Mouse (Mus musculus) spleen, embryonic (tissue): ENCODE data around the gene Tle3.

Experiments
- CTCF ChIA-PET: fragments of 350-600 bp; sonication (Branson Sonifier 250); formaldehyde crosslinking; loops from one replicate; lab custom pipeline; 2022; lab: Charles Lee

Tle3 gene

DNA sequence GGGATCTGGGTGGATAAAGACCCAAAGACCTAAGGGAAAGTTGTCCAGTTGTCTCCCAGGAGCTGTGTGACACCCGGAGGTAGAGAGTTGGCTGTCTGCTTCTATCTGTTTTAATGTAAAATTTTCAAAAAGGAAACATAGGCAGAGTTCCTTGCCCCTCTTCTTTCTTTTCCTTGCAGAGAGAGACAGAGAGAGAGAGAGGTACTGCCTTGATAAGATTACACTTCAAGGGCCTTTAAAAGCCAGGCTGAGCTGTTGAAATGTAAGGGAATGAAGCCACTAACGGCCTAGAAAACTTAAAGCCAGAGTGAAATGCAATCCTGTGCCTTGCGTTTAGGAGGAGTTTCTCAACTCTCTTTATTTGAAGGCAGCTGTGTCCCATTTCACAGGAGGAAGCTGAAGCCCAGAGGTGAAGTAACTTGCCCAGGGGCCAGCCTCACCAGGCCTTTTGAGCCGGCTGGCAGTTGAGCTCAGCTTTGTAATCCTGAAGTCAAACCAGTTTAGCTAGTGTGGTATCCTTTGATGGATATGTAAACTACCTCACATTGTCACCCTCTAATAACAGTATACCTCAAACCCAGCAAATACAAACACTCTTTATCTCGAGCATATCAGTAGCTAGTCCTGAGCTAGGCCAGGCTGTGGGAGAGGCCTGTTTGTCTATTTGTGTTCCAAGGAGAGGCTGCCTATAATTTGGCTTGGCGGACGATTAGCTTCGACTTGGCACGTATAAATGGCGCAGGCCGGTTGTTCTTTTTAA is 3.8 kb downstream of the Tle3 start:
- CTCF ChIA-PET = no interaction called here

DNA sequence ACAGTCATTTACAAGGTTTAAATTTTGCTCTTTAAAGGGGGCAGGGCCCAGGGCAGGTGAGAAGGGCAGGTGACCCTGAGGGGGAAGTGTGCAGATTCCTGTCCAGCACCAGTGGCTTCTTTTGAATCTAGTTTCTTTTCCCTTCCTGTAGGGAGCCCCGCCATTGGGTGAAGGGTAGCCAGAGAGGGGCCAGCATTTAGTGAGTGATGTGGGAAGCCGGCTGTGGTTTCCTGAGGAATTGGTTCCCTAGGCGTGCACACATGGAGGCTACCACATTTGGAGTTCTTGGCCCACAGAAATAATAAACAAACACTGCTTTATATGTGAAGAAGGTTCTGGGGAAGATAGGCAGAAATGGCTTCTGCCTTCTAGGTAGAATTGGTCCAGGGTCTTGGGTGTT is 4.5 kb downstream of the Tle3 start:
- CTCF ChIA-PET = no interaction called here

- CTCF ChIA-PET = interaction anchor here (0.9 kb wide), 1 partner anchor 10 kb away, joined by 7 read pairs; no protein-coding TSS in a partner anchor
Observed at GRCm38 (mm10) chr9:61377706-61378479, 5.7 kb downstream of the Tle3 start.

DNA sequence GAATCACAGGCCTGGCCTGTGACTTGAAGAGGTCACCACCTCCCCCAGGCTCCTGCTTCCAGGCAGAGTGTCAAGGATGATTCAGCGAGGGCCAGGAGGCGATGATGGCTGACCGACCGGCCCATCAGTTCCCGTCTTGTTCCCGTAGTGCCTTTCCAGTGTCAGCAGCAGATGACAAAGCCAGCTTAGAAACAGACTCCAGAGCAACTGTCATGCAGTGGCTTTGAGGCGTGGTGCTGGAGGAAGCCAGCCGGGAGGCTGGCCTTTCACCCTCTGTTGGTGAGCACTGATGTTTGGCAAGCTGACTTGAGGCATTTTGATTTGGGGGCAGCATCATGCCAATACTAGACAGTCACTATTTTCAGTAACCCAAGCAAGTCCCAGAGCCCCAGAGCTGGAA is 6.3 kb downstream of the Tle3 start:
- CTCF ChIA-PET = interaction anchor here (0.9 to 1.3 kb wide), 2 partner anchors 9 to 452 kb away, joined by 3 to 7 read pairs; no protein-coding TSS in a partner anchor

DNA sequence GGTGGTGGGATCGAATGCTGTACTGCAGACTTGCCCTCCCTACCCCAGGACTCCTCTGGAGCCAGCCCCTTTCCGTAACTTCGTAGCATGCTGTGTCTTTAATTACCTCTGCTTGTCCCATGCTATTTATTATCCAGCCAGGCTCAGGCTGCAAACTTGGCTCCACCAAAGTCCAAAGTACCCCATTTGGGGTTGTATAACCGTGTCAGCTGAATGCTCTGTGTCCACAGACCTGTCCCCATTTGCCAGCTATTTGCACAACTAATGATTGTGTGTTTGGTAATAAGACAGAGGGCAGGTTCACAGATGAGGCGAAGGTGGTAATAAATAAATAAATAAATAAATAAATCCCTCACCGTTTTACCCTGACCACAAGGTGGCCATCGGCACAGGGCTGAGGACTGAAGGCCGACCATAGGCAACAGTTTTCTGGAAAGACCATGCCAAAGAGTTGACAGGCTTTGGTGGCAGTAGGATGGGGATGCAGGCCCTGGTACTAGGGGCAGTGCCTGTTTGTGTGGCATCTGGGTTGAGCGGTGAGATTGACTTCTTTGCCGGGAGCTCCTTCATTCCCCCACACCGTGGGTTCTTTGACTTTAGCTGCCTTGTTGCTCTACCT is 7.0 kb downstream of the Tle3 start:
- CTCF ChIA-PET = interaction anchor here (0.8 to 1.3 kb wide), 4 partner anchors 9 to 451 kb away, joined by 3 to 8 read pairs (median 5); no protein-coding TSS in a partner anchor

- CTCF ChIA-PET = interaction anchor here (1.1 kb wide), 1 partner anchor 313 kb away, joined by 3 read pairs; no protein-coding TSS in a partner anchor
Observed at GRCm38 (mm10) chr9:61380258-61381062, 8.3 kb downstream of the Tle3 start.

- CTCF ChIA-PET = no interaction called here
Observed at GRCm38 (mm10) chr9:61381063-61381408, 8.9 kb downstream of the Tle3 start.

DNA sequence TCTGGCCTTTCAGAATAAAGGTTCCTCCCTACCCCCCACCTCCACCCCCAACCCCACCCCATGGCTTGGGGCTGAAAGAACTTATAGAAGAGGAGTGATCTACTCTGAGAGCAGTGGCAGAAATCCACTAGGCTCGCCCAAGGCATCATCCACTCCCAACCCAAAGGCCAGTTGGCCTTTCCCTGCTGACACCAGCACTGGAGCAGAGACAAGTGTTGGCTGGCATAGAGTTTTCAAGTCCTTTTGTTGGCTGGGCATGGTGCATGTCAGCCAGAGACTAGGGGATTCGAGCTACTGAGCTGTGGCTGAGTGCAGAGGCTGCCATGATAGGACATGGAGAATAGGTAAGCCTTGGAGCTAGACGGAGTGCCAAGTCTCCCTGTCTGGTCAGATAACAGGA is 9.3 kb downstream of the Tle3 start:
- CTCF ChIA-PET = interaction anchor here (0.7 kb wide), 1 partner anchor 603 kb away, joined by 7 read pairs; no protein-coding TSS in a partner anchor

DNA sequence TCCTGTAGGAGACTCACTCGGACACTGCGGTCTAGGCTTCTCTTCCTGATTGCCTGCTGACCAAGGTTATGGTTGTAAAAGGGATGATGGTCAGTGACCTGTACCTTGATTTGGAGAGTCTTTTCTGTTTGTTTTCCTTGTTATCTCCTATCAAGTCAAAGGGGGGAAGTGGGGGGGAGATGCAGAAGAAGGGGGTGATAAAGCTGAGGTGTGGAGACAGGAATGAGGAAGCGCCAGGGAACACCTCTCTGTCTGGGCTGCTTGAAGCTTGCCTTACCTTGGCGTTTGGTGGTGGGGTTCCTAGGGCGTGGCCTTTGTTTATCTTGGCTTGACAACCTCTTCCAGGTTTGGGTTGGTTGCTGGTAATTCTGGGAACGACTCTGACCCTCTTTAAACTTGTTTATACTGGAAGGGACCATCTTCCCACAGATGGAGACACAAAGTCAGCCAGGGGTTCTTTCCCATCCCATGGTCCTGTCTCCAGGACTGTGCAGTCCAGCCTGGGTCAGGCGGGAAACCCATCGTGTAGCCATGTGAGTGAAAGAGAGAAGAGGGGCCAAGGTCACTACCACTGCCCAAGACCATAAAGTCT is 10.5 kb downstream of the Tle3 start:
- CTCF ChIA-PET = interaction anchor here (0.7 to 1.0 kb wide), 3 partner anchors 8 to 319 kb away, joined by 3 read pairs; no protein-coding TSS in a partner anchor

GRCm38 (mm10) chr9:61384101-61384500 is 11.9 kb downstream of the Tle3 start:
- CTCF ChIA-PET = no interaction called here

GRCm38 (mm10) chr9:61384646-61385443 is 12.7 kb downstream of the Tle3 start:
- CTCF ChIA-PET = no interaction called here

- CTCF ChIA-PET = interaction anchor here (0.6 kb wide), 1 partner anchor 309 kb away, joined by 4 read pairs; no protein-coding TSS in a partner anchor
Observed at GRCm38 (mm10) chr9:61385753-61386152, 13.6 kb downstream of the Tle3 start.

DNA sequence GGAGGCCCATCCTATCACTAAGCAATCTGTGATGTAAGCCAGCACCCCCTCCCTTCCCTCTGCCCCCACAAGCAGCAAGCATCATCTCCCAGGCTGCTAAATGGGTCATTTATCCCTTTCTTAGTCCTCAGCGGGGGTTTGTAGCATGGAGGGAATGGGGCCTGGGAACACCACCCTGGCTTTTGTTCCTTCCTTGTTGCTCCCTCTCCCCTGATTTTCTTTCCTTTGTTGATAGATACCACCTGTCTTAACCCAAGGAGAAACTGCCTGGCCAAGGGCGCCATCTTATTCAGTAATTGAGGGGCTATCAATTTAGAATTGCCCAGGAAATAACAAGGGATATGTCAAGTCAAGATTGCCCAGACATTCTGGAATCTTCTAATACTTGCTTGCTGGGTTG is 14.1 kb downstream of the Tle3 start:
- CTCF ChIA-PET = no interaction called here

- CTCF ChIA-PET = interaction anchor here (0.6 kb wide), 2 partner anchors 9 to 19 kb away, joined by 3 to 7 read pairs; no protein-coding TSS in a partner anchor
Observed at GRCm38 (mm10) chr9:61387797-61388196, 15.6 kb downstream of the Tle3 start.

GRCm38 (mm10) chr9:61388214-61388613 is 16.0 kb downstream of the Tle3 start:
- CTCF ChIA-PET = interaction anchor here (0.6 kb wide), 2 partner anchors 10 to 19 kb away, joined by 3 to 7 read pairs; no protein-coding TSS in a partner anchor

GRCm38 (mm10) chr9:61388689-61389403 is 16.7 kb downstream of the Tle3 start:
- CTCF ChIA-PET = interaction anchor here (0.6 kb wide), 1 partner anchor 20 kb away, joined by 3 read pairs; no protein-coding TSS in a partner anchor

- CTCF ChIA-PET = no interaction called here
Observed at GRCm38 (mm10) chr9:61389404-61389701, 17.2 kb downstream of the Tle3 start.

DNA sequence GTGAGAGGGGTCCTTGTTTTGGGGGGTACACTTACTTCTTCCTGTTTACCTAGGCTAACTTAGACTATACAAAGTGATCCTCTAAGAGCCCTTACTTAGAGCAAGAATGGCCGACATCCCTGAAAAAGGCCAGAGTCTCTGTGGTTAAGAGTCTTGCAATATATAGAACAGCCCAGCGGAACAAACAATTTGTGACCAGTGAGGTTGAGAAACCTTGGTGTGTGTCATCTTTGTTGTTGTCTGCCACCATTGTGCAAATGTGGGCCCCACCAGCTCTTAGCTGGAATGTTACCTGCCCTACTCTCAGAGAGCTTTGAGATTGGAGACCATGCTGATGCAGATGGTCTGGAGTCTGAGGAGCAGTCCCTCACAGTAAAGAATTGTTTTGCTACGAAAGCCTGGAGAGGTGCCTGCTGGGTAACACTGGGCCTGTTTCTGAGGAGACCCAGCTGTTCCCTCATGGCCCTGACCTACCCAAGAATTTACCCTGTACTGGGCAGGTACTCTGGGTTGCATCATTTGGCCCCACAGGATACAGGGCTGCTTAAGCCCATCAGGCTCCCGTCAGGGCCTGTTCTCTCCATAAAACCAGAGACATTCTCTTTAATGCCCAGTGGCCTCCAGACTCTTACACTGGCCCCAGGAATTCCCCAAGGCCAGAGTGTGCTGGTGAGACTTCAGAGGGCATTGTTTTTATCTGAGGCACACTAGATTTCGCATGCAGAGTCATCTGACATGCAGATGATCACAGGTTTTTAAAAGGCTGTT is 19.6 kb downstream of the Tle3 start:
- CTCF ChIA-PET = no interaction called here
